Mouse (Mus musculus): Measurements from ENCODE around the gene Adamtsl2. TPM values are rescaled to one million over a fixed set of nuclear protein-coding genes. Genes with fewer than 3 reads are reported as not detected.

Adamtsl2 gene
- total and polyA plus RNA-seq, 3 experiments, result 0.13 TPM; not detected in 2

- no peak overlapping the region for H3K4me2 ChIP-seq (ENCODE audit: insufficient read depth, low read depth, poor library complexity, severe bottlenecking)
- H3K9ac ChIP-seq (ENCODE audit: insufficient read depth, low read depth), result no peak overlapping the region
- no peak for TF ChIP-seq NRF1 (IDR thresholded peaks at IDR 0.05; ENCODE audit: low read depth, low read length)
- no peak for TF ChIP-seq CHD1 (IDR thresholded peaks at IDR 0.05; ENCODE audit: low read depth, low read length)
- no peak for TF ChIP-seq MAX (IDR thresholded peaks at IDR 0.05; ENCODE audit: low read length)
- no peak for TF ChIP-seq GABPA (IDR thresholded peaks at IDR 0.05; ENCODE audit: insufficient replicate concordance, low read depth, low read length)
- H3K4me3 ChIP-seq (replicated peaks in 1 of 3; ENCODE audit: low read depth in 2 of 3, low read length in 2 of 3, poor library complexity in 1 of 3), result no peak overlapping the region
- dilution Hi-C loops (cut with MboI; ENCODE audit: extremely low pct_ligation_motif_present, extremely low pct_unique_long_range_greater_than_20kb, low sequenced_read_pairs) (no loop called here), in situ Hi-C loops (cut with MboI; ENCODE audit: low pct_ligation_motif_present, low pct_unique_long_range_greater_than_20kb, low sequenced_read_pairs) (loop anchor here (5.0 to 25.0 kb wide), 2 partner anchors 157 to 362 kb away; partner anchors contain the start of genes Brd3os and Vav2)
- H3K27ac ChIP-seq (ENCODE audit: insufficient read depth, low read depth), result no peak overlapping the region
- H3K9me3 ChIP-seq (replicated peaks; ENCODE audit: low read length), result no peaks in the 10 kb centered on the region
- H3K4me1 ChIP-seq (ENCODE audit: control insufficient read depth in 1 of 2, insufficient read depth in 2 of 2), result peaks cover 0 to 19% of the 10 kb centered on the region in 2 experiments; a peak in 3 of 4 replicates
- H3K27me3 ChIP-seq (replicated peaks), result peaks cover 52% of the 10 kb centered on the region
- H3K36me3 ChIP-seq (replicated peaks in 1 of 2; ENCODE audit: control insufficient read depth in 1 of 2, insufficient read depth in 1 of 2, low read length in 1 of 2), result no peaks in the 10 kb centered on the region
- no peak for DNase-seq (ENCODE audit: extremely low read depth)
- no peaks in the 10 kb centered on the region for H3K79me2 ChIP-seq (replicated peaks; ENCODE audit: control insufficient read depth, extremely low read depth, insufficient read depth, poor library complexity, severe bottlenecking)
These were observed 4.4 kb upstream of the Adamtsl2 start for GRCm38 (mm10) chr2:27074804-27075203.

GRCm38 (mm10) chr2:27075485-27075884, 3.7 kb upstream of the Adamtsl2 start:
- Histone ChIP-seq H3K4me1 (ENCODE audit: control insufficient read depth in 1 of 2, insufficient read depth in 2 of 2) (peaks cover 0 to 19% of the 10 kb centered on the region in 2 experiments; a peak in 3 of 4 replicates), H3K9ac (ENCODE audit: insufficient read depth, low read depth) (no peak overlapping the region), H3K9me3 (replicated peaks; ENCODE audit: low read length) (no peaks in the 10 kb centered on the region), H3K4me3 (replicated peaks in 1 of 3; ENCODE audit: low read depth in 2 of 3, low read length in 2 of 3, poor library complexity in 1 of 3) (no peak overlapping the region), H3K27ac (ENCODE audit: insufficient read depth, low read depth) (no peak overlapping the region), H3K4me2 (ENCODE audit: insufficient read depth, low read depth, poor library complexity, severe bottlenecking) (no peak overlapping the region), H3K27me3 (replicated peaks) (peaks cover 49% of the 10 kb centered on the region), H3K79me2 (replicated peaks; ENCODE audit: control insufficient read depth, extremely low read depth, insufficient read depth, poor library complexity, severe bottlenecking) (no peaks in the 10 kb centered on the region), H3K36me3 (replicated peaks in 1 of 2; ENCODE audit: control insufficient read depth in 1 of 2, insufficient read depth in 1 of 2, low read length in 1 of 2) (no peaks in the 10 kb centered on the region)
- DNase-seq (ENCODE audit: extremely low read depth), result peak; percentile 46
- peak; percentile 88 for TF ChIP-seq SMC3 (IDR thresholded peaks at IDR 0.05; ENCODE audit: low read depth, low read length)
- TF ChIP-seq RCOR1 (conservative IDR thresholded peaks at IDR 0.05; ENCODE audit: low read depth, low read length), result no peak
- no peak for TF ChIP-seq BHLHE40 (IDR thresholded peaks at IDR 0.05; ENCODE audit: low read depth, low read length)
- no peak for TF ChIP-seq MYC (IDR thresholded peaks at IDR 0.05; ENCODE audit: low read depth, low read length)
- peak; percentile 57 for TF ChIP-seq RAD21 (IDR thresholded peaks at IDR 0.05; ENCODE audit: low read depth, low read length)
- peak; percentile 72 to 76 for TF ChIP-seq CTCF (conservative IDR thresholded peaks at IDR 0.05 in 1 of 2, IDR thresholded peaks at IDR 0.05 in 1 of 2; ENCODE audit: low read depth in 2 of 2, low read length in 2 of 2)
- TF ChIP-seq MAX (IDR thresholded peaks at IDR 0.05; ENCODE audit: low read length), result no peak
- TF ChIP-seq UBTF (IDR thresholded peaks at IDR 0.05; ENCODE audit: low read depth, low read length), result no peak
- no peak for TF ChIP-seq JUN (IDR thresholded peaks at IDR 0.05; ENCODE audit: insufficient read depth, low read depth, low read length)
- dilution Hi-C loops (cut with MboI; ENCODE audit: extremely low pct_ligation_motif_present, extremely low pct_unique_long_range_greater_than_20kb, low sequenced_read_pairs) (no loop called here), in situ Hi-C loops (cut with MboI; ENCODE audit: low pct_ligation_motif_present, low pct_unique_long_range_greater_than_20kb, low sequenced_read_pairs) (loop anchor here (5.0 to 25.0 kb wide), 2 partner anchors 157 to 362 kb away; partner anchors contain the start of genes Brd3os and Vav2)

GRCm38 (mm10) chr2:27077655-27078244, 1.4 kb upstream of the Adamtsl2 start:
- H3K4me3 ChIP-seq (replicated peaks in 1 of 3; ENCODE audit: low read depth in 2 of 3, low read length in 2 of 3, poor library complexity in 1 of 3), result no peak overlapping the region
- in situ Hi-C loops (cut with MboI; ENCODE audit: low pct_ligation_motif_present, low pct_unique_long_range_greater_than_20kb, low sequenced_read_pairs), result loop anchor here (5.0 to 25.0 kb wide), 2 partner anchors 155 to 360 kb away; partner anchors contain the start of genes Brd3os and Vav2

More at GRCm38 (mm10) chr2:27077655-27078244, 1.4 kb upstream of the Adamtsl2 start:
- no peaks in the 10 kb centered on the region for H3K36me3 ChIP-seq (replicated peaks in 1 of 2; ENCODE audit: control insufficient read depth in 1 of 2, insufficient read depth in 1 of 2, low read length in 1 of 2)
- no peaks in the 10 kb centered on the region for H3K9me3 ChIP-seq (replicated peaks; ENCODE audit: low read length)
- no peak overlapping the region for H3K9ac ChIP-seq (ENCODE audit: insufficient read depth, low read depth)
- dilution Hi-C loops (cut with MboI; ENCODE audit: extremely low pct_ligation_motif_present, extremely low pct_unique_long_range_greater_than_20kb, low sequenced_read_pairs), result no loop called here
- peak; percentile 57 for DNase-seq (ENCODE audit: extremely low read depth)
- H3K4me2 ChIP-seq (ENCODE audit: insufficient read depth, low read depth, poor library complexity, severe bottlenecking), result no peak overlapping the region
- H3K27me3 ChIP-seq (replicated peaks), result peaks cover 38% of the 10 kb centered on the region
- TF ChIP-seq JUND (conservative IDR thresholded peaks at IDR 0.05; ENCODE audit: low read depth, low read length) (no peak), EP300 (IDR thresholded peaks at IDR 0.05; ENCODE audit: low read length) (no peak), MEF2A (IDR thresholded peaks at IDR 0.05; ENCODE audit: borderline replicate concordance, low read depth, low read length) (no peak), USF1 (IDR thresholded peaks at IDR 0.05; ENCODE audit: low read depth, low read length) (no peak), ZMIZ1 (IDR thresholded peaks at IDR 0.05; ENCODE audit: low read depth, low read length) (no peak), UBTF (IDR thresholded peaks at IDR 0.05; ENCODE audit: low read depth, low read length) (no peak), IRF4 (IDR thresholded peaks at IDR 0.05; ENCODE audit: low read depth, low read length) (no peak), SIN3A (IDR thresholded peaks at IDR 0.05; ENCODE audit: low read length) (no peak), CHD2 (IDR thresholded peaks at IDR 0.05; ENCODE audit: low read length) (no peak), SMC3 (IDR thresholded peaks at IDR 0.05; ENCODE audit: low read depth, low read length) (peak; percentile 79), BHLHE40 (IDR thresholded peaks at IDR 0.05; ENCODE audit: low read depth, low read length) (no peak), NRF1 (IDR thresholded peaks at IDR 0.05; ENCODE audit: low read depth, low read length) (no peak), CTCF (conservative IDR thresholded peaks at IDR 0.05 in 1 of 2, IDR thresholded peaks at IDR 0.05 in 1 of 2; ENCODE audit: low read depth in 2 of 2, low read length in 2 of 2) (peak; percentile 29 to 80; a peak in 3 of 4 replicates), ZKSCAN1 (IDR thresholded peaks at IDR 0.05; ENCODE audit: borderline replicate concordance, low read depth, low read length) (no peak), RAD21 (IDR thresholded peaks at IDR 0.05; ENCODE audit: low read depth, low read length) (peak; percentile 86), ZNF384 (IDR thresholded peaks at IDR 0.05; ENCODE audit: low read depth, low read length) (no peak), USF2 (conservative IDR thresholded peaks at IDR 0.05; ENCODE audit: low read depth, low read length) (no peak), MAX (IDR thresholded peaks at IDR 0.05; ENCODE audit: low read length) (no peak)
- H3K4me1 ChIP-seq (ENCODE audit: control insufficient read depth in 1 of 2, insufficient read depth in 2 of 2), result peaks cover 0 to 22% of the 10 kb centered on the region in 2 experiments; a peak in 3 of 4 replicates
- no peak overlapping the region for H3K27ac ChIP-seq (ENCODE audit: insufficient read depth, low read depth)
- H3K79me2 ChIP-seq (replicated peaks; ENCODE audit: control insufficient read depth, extremely low read depth, insufficient read depth, poor library complexity, severe bottlenecking), result no peaks in the 10 kb centered on the region

All from CH12.LX (cell line).